Mouse (Mus musculus): Measurements from ENCODE around the gene Tor1aip1.
A peak's percentile ranks its signal among the peaks of the same experiment; 100 is the strongest.
"Not testable (repeated sequence)": the region's sequence is repeated elsewhere in the genome, so short reads cannot be mapped to it uniquely, and the experiment has no call there.

Tor1aip1 gene

GRCm38 (mm10) chr1:156035930-156036737, at the start of gene Tor1aip1:
TSS of gene Tor1aip1 (minus strand) at chr1:156036480.
- DNase-seq (ENCODE audit: low spot score in 2 of 2), result peak; percentile 96 to 98

GRCm38 (mm10) chr1:156085770-156086169, 49.5 kb upstream of the Tor1aip1 start:
- DNase-seq (ENCODE audit: low spot score in 2 of 2), result no peak

DNA sequence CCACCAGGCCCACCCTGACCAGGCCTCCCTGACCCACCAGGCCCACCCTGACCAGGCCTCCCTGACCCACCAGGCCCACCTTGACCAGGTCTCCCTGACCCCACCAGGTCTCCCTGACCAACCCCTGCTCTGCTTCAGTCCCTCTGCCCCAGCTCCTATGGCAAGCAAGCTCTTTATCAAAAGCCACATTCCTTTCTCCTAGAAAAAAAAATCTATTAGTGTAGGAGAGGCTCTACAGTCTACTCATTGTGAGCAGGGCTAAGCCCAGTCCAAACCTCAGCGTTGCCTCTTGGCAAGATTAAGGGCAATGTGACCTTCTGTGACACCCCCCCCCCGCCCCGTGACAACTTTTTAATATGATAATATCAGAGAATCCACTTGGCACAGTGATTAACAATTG, 48.3 kb upstream of the Tor1aip1 start:
- DNase-seq (ENCODE audit: low spot score in 2 of 2), result no peak

- no peak for DNase-seq (ENCODE audit: low spot score in 2 of 2)
Measured at GRCm38 (mm10) chr1:156077655-156078054, 41.4 kb upstream of the Tor1aip1 start.

- no peak for DNase-seq (ENCODE audit: low spot score in 2 of 2)
Measured at GRCm38 (mm10) chr1:156076474-156076873, 40.2 kb upstream of the Tor1aip1 start.

DNA sequence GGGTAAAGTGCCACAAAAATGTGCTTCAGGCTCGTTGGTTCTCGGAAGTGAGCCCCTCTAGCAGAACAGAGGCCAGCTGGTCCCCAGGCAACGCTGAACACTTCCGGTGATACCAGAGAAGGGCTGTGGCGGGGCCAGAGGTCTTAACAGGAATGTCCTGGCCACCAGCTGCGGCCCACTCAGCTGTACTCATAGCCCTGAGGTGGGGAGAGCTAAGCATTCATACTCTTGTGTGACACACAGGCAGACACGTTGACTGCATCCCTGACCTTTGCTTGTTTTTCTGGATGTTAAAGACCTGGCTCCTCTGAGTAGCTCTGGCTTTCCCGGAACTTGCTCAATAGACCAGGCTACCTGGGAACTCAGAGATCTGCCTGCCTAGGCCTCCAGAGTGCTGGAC, 38.3 kb upstream of the Tor1aip1 start:
- no peak for DNase-seq (ENCODE audit: low spot score in 2 of 2)

GRCm38 (mm10) chr1:156073169-156073821, 37.0 kb upstream of the Tor1aip1 start:
- no peak for DNase-seq (ENCODE audit: low spot score in 2 of 2)

DNA sequence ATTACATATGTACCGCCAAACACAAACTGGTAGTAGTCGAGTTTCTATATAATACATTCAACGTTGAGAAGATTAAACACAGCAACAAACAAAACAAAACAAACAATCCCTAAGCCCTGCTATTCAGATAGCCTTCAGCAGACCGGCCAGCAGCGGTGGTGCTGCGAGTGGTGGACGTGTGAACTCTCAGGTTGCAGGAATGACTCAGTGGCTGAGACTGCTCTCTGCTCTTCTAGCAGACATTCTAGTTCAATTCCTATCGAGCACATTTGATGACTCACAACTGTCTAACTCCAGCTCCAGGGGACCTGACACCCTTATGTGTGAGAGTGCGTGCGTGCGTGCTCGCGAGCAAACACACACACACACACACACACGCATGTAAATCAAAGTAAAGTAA, 33.8 kb upstream of the Tor1aip1 start:
- DNase-seq (ENCODE audit: low spot score in 2 of 2), result no peak

DNA sequence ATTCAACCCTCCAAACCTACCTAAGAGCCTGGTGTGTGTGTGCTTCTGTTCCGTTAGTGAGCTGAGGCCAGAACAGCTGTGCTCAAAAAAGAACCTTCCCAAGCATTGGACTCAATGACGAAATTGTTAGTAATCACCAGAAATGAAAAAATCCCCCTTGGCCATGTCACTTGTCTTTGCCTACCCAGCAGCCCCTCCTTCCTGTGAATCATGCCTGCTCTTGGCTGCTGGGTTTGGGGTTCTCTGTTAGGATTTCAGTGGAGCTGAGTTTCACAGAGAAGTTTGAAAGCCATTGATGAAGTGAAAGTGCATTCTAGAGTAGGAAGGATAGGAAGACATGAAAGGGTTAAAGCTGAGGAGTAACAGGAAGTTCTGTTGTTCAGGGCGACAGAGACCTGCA, 29.9 kb upstream of the Tor1aip1 start:
- DNase-seq (ENCODE audit: low spot score in 2 of 2), result no peak

- DNase-seq (ENCODE audit: low spot score in 2 of 2), result no peak
Measured at GRCm38 (mm10) chr1:156062193-156062592, 25.9 kb upstream of the Tor1aip1 start.

GRCm38 (mm10) chr1:156058207-156058606, 21.9 kb upstream of the Tor1aip1 start:
- DNase-seq (ENCODE audit: low spot score in 2 of 2), result no peak

- DNase-seq (ENCODE audit: low spot score in 2 of 2), result no peak
Measured at GRCm38 (mm10) chr1:156046688-156047087, 10.4 kb upstream of the Tor1aip1 start.

DNA sequence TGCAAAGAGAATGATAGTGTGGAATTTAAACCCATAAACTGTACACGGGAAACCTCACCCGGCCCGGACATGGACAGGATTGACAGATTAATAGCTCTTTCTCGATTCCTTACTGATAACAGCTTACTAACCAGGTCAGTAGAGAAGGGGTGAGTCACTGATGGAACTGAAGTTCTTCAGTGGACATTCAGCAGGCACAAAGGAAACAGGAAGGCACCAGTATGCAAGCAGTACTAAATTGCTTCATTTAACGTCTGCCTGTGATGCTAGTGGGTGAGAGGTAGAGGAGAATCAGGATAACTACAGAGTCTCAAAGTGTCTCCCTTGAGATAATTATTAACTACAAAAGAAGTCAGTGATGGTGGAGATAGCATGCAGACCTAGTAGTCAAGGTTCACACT, 7.9 kb upstream of the Tor1aip1 start:
- DNase-seq (ENCODE audit: low spot score in 2 of 2), result no peak

GRCm38 (mm10) chr1:156043027-156043426, 6.7 kb upstream of the Tor1aip1 start:
- DNase-seq (ENCODE audit: low spot score in 2 of 2), result no peak

GRCm38 (mm10) chr1:156042481-156042880, 6.2 kb upstream of the Tor1aip1 start:
- DNase-seq (ENCODE audit: low spot score in 2 of 2), result no peak

DNA sequence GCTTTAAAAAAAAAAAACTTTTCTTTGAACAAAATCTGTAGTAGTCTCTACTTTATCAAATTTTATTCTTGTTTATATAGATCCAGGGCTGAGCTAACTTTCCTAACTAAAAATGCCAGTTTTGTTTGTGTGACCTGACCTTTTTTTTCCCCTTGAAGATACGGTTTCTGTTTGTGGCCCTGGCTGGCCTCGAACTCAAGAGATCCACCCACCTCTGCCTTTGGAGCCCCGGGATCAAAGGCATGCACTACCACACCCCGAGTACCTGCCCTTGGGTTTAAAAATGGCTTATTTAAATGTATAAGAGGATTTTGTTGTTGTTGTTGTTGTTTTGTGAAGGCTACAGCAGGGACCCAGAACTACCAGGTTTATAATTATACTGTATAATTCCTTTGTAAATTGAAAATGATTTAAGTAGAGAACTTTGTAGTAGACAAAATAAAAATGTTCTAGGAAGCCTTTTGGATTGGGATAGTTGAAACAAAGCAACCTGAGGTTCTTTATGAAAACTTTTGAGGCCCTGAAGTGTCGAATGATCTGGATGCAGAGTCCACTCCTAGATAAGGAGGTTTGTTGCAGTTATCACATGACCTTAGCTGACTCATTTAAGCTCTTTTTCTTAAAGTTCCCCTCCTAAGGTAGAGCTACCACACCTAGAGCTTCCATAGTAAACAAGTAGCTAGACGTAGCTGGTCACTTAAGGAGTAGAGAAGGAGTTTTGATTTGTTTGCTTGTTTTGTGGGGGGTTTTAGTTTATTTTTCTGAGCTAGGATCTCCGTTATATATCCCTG, 5.4 kb upstream of the Tor1aip1 start:
- no peak for DNase-seq (ENCODE audit: low spot score in 2 of 2)

GRCm38 (mm10) chr1:156040731-156041401, 4.6 kb upstream of the Tor1aip1 start:
- DNase-seq (ENCODE audit: low spot score in 2 of 2), result peak; percentile 82 to 90

- DNase-seq (ENCODE audit: low spot score in 2 of 2), result not testable (repeated sequence)
Measured at GRCm38 (mm10) chr1:156039989-156040388, 3.7 kb upstream of the Tor1aip1 start.

DNA sequence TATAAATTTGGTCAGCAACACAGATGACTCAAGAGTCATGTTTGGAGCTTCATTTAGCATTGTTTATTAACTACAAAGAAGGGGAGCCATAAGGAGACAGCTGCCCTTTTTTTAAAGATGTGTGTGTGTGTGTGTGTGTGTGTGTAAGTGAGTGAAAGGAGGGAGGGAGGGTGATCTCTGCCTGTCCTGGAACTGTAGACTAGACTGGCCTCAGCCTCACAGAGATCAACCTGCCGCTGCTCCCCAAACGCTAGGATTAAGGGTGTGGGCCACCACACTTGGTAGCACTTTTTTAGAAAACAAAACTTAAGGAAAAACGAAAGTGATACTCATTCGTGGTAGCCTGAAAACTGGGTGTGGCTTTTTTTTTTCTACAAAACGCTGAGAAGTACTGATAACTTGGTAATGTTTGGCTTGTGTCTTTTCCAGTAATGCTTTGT, 884 bp upstream of the Tor1aip1 start:
- DNase-seq (ENCODE audit: low spot score in 2 of 2), result no peak

GRCm38 (mm10) chr1:156035269-156035929, 881 bp downstream of the Tor1aip1 start, which contains the start of gene Tor1aip2:
TSS of gene Tor1aip2 (plus strand) at chr1:156035403.
- peak in 1 of 2 experiments; percentile 68 for DNase-seq (ENCODE audit: low spot score in 2 of 2)

DNA sequence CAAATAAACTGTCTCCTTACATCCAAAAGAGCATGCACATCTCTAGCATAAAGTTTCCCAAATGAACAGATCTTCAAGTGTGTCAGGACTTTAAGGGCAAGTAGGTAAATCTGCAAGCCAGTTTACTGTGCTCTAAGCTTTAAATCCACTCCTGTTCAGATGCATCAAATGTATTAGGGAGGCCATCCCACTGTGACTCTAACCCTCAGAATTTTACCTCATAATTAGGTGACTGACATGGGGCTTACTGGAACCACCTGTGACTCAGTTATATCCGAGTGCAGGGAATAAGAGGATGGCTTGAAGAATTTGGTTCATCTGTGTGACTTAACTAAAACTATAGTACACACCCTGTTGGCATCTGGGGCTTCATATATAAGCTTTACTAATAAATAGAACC, 1.6 kb downstream of the Tor1aip1 start:
- DNase-seq (ENCODE audit: low spot score in 2 of 2), result no peak

Measured in right cerebral cortex, postnatal 36 days (tissue).